Mouse (Mus musculus) gastrocnemius, adult 2 months (tissue): ENCODE measurements around the gene Fam240a. TPM values are rescaled to one million over a fixed set of nuclear protein-coding genes. Genes with fewer than 3 reads are reported as not detected.

ENCODE experiments used
- DNase-seq: peaks from one replicate; pipeline ENCODE4 v3.0.0; 2022
- H3K27ac ChIP-seq: fragments of 200-600 bp; 2 replicates; pipeline ENCODE4 v1.8.1; 2022; ENCODE audit warnings: mild to moderate bottlenecking
- H3K4me3 ChIP-seq: fragments of 200-600 bp; 2 replicates; pipeline ENCODE4 v1.8.1; 2022; ENCODE audit warnings: mild to moderate bottlenecking, moderate library complexity
- CTCF ChIP-seq: fragments of 200-600 bp; IDR thresholded peaks from 2 replicates; pipeline ENCODE4 v1.8.1; 2022; ENCODE audit warnings: antibody characterized with exemption, mild to moderate bottlenecking, moderate library complexity
- intact Hi-C: fragments of 180-260 bp; cut with DNase I; formaldehyde crosslinking; loops from one replicate; pipeline ENCODE4 v1.15.1; 2025
- total RNA-seq, 2 experiments: library from RNA; stranded (reverse); gene quantifications; 2 replicates each; pipeline ENCODE4 v1.2.3; 2021

Fam240a gene
- total RNA-seq, 2 experiments from 2014 or later, result 2.4 TPM; not detected in 1

- no peak for TF ChIP-seq CTCF
- intact Hi-C loops, result no loop called here
Observed at GRCm38 (mm10) chr9:110907201-110907837, 9.3 kb downstream of the Fam240a start.

GRCm38 (mm10) chr9:110902271-110902670, 14.4 kb downstream of the Fam240a start:
- DNase-seq, result no peak
- TF ChIP-seq CTCF, result no peak
- intact Hi-C loops, result no loop called here
- H3K4me3 ChIP-seq, result no peak overlapping the region
- no peak overlapping the region for H3K27ac ChIP-seq

More at GRCm38 (mm10) chr9:110907201-110907837, 9.3 kb downstream of the Fam240a start:
- no peak overlapping the region for H3K27ac ChIP-seq
- H3K4me3 ChIP-seq, result no peak overlapping the region
- DNase-seq, result no peak

- TF ChIP-seq CTCF, result no peak
- DNase-seq, result no peak
- Histone ChIP-seq H3K27ac (no peak overlapping the region), H3K4me3 (no peak overlapping the region)
- intact Hi-C loops, result no loop called here
Observed at GRCm38 (mm10) chr9:110901204-110901603, 15.5 kb downstream of the Fam240a start.

GRCm38 (mm10) chr9:110899451-110900008, 17.1 kb downstream of the Fam240a start:
- H3K27ac ChIP-seq, result no peak overlapping the region
- intact Hi-C loops, result no loop called here
- no peak for DNase-seq
- H3K4me3 ChIP-seq, result no peak overlapping the region
- TF ChIP-seq CTCF, result no peak

- Histone ChIP-seq H3K27ac (no peak overlapping the region), H3K4me3 (no peak overlapping the region)
- DNase-seq, result peak; percentile 11
- no peak for TF ChIP-seq CTCF
- intact Hi-C loops, result no loop called here
Observed at GRCm38 (mm10) chr9:110896595-110896994, 20.1 kb downstream of the Fam240a start.

GRCm38 (mm10) chr9:110895994-110896393, 20.7 kb downstream of the Fam240a start:
- Histone ChIP-seq H3K4me3 (no peak overlapping the region), H3K27ac (no peak overlapping the region)
- no peak for DNase-seq
- no peak for TF ChIP-seq CTCF
- intact Hi-C loops, result no loop called here

- no peak overlapping the region for H3K4me3 ChIP-seq
- DNase-seq, result peak; percentile 10
- intact Hi-C loops, result no loop called here
- no peak for TF ChIP-seq CTCF
- no peak overlapping the region for H3K27ac ChIP-seq
Observed at GRCm38 (mm10) chr9:110895507-110895906, 21.2 kb downstream of the Fam240a start.

- Histone ChIP-seq H3K4me3 (0 out of 2 replicates have a peak overlapping the region, but pooled peaks have one; percentile 19), H3K27ac (no peak overlapping the region; the same call in 1 of the 2 replicates)
- intact Hi-C loops, result no loop called here
- TF ChIP-seq CTCF, result no peak
- DNase-seq, result no peak
Observed at GRCm38 (mm10) chr9:110893429-110893828, 23.2 kb downstream of the Fam240a start.

GRCm38 (mm10) chr9:110892552-110892951, 24.1 kb downstream of the Fam240a start:
- intact Hi-C loops, result no loop called here

GRCm38 (mm10) chr9:110891077-110891828, 25.4 kb downstream of the Fam240a start:
- intact Hi-C loops, result no loop called here
- no peak overlapping the region for H3K4me3 ChIP-seq
- peak overlapping the region; percentile 53 for H3K27ac ChIP-seq
- no peak for DNase-seq
- no peak for TF ChIP-seq CTCF

More at GRCm38 (mm10) chr9:110892552-110892951, 24.1 kb downstream of the Fam240a start:
- H3K4me3 ChIP-seq, result no peak overlapping the region
- H3K27ac ChIP-seq, result no peak overlapping the region
- DNase-seq, result no peak
- TF ChIP-seq CTCF, result no peak

GRCm38 (mm10) chr9:110890026-110890783, 26.5 kb downstream of the Fam240a start:
- no peak for DNase-seq
- peak overlapping the region; percentile 24; the same call in 1 of the 2 replicates for H3K27ac ChIP-seq
- H3K4me3 ChIP-seq, result no peak overlapping the region
- intact Hi-C loops, result no loop called here
- TF ChIP-seq CTCF, result peak; percentile 37; the same call in 1 of the 2 replicates

GRCm38 (mm10) chr9:110888935-110889334, 27.7 kb downstream of the Fam240a start:
- TF ChIP-seq CTCF, result no peak
- intact Hi-C loops, result no loop called here
- DNase-seq, result no peak
- H3K4me3 ChIP-seq, result no peak overlapping the region
- H3K27ac ChIP-seq, result no peak overlapping the region
